Mouse (Mus musculus): Measurements from ENCODE around the gene Sertad1. TPM values are rescaled to one million over a fixed set of nuclear protein-coding genes. Genes with fewer than 3 reads are reported as not detected.

Sertad1 gene
- polyA plus RNA-seq, 1 experiment from 2014 or later = 35.6 TPM

DNA sequence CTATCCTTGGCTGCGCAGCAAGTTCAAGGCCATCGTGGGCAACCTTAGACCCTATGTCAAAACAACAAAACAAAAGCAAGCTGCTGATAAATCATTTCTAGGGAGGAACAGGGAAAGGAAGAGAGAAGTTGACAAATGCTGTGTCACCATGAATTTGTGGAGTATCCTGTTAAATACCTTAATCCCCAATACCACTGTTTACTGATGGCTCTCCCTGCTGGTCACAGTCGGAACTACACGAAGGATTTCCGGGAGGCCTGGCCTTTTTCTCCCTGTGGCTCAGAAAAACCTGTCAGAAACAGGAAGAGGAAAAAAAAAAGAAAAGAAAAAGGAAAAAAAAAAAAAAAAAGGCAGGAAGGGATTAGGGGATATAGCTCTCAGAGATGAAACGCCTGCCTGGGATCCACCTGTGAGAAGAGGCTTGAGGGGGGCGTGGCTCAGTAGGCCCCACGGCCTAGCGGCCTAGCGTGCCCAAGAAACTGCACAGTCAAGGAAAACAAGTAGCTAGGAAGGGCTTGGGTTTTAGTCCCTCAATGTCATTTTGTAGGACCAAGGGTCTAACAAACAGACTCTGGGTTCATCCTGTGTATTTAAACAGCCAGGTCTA, 37.4 kb upstream of the Sertad1 start:
- Histone ChIP-seq H3K27ac (ENCODE audit: low read depth, low read length) (no peak overlapping the region), H3K9me3 (ENCODE audit: control insufficient read depth, low read length) (no peaks in the 10 kb centered on the region), H3K36me3 (ENCODE audit: control insufficient read depth, insufficient read depth, low read length) (no peaks in the 10 kb centered on the region), H3K4me3 (ENCODE audit: low read length) (no peak overlapping the region), H3K27me3 (ENCODE audit: control insufficient read depth, insufficient read depth, low read length) (peaks cover 13% of the 10 kb centered on the region), H3K4me2 (replicated peaks; ENCODE audit: low read depth, low read length) (no peak overlapping the region), H3K9ac (ENCODE audit: low read depth, low read length) (no peak overlapping the region), H3K4me1 (ENCODE audit: control insufficient read depth, insufficient read depth, low read length) (0 out of 2 replicates have a peak, but pooled peaks cover 6% of the 10 kb centered on the region)
- 63% methylated on average over 10 of the region's 10 CpGs for WGBS
- no peak for ATAC-seq (ENCODE audit: low FRiP score, low TSS enrichment)

DNA sequence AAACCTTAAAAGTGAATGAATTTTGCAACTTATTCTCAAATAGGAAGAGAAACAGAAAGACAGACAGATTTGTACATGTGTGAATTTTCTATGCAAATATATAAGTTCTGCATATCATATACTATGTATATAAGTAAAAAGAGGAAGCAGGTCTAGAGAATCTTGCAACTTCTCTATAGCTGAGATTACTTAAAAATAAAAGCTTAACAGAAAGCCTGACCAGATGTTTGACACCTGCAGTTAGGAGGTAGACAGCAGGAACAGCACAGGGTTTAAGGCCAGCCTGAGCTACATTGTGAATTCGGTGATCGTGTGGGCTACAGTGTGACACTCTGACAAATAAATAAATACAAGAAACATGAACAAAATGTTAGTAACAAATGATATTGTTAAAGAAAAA, 35.4 kb upstream of the Sertad1 start:
- Histone ChIP-seq H3K9me3 (ENCODE audit: control insufficient read depth, low read length) (no peaks in the 10 kb centered on the region), H3K4me3 (ENCODE audit: low read length) (no peak overlapping the region), H3K4me1 (ENCODE audit: control insufficient read depth, insufficient read depth, low read length) (0 out of 2 replicates have a peak, but pooled peaks cover 5% of the 10 kb centered on the region), H3K36me3 (ENCODE audit: control insufficient read depth, insufficient read depth, low read length) (no peaks in the 10 kb centered on the region), H3K27me3 (ENCODE audit: control insufficient read depth, insufficient read depth, low read length) (peaks cover 8% of the 10 kb centered on the region), H3K27ac (ENCODE audit: low read depth, low read length) (no peak overlapping the region), H3K9ac (ENCODE audit: low read depth, low read length) (no peak overlapping the region), H3K4me2 (replicated peaks; ENCODE audit: low read depth, low read length) (no peak overlapping the region)
- 95% methylated on average over 2 of the region's 2 CpGs for WGBS
- ATAC-seq (ENCODE audit: low FRiP score, low TSS enrichment) = no peak

DNA sequence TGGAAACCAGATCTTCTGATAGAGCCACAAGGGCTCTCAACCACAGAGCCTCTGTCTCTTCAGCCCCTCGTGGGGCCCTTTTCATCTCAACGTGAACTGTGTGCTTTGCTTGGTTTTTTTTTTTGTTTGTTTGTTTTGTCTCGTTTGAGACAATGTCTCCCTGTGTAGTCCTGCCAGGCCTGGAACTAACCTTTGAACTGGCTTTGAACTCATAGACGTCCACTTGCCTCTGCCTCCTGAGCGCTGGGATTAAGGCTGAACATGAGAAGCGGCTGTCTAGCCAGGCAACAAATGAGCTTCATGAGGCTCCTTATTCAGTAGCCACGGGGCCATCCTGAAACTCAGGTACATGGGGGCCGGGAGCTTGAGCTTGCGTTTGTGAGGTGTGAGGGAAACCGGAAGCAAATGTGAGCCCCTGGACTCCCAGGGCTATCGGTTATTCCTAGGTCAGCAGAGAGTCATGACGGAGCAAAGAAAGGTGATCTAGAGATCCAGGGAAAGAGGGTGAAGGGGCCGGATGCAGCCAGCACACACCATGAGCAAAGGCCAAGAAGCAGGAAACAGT, 34.4 kb upstream of the Sertad1 start:
- Histone ChIP-seq H3K4me1 (ENCODE audit: control insufficient read depth, insufficient read depth, low read length) (0 out of 2 replicates have a peak, but pooled peaks cover 3% of the 10 kb centered on the region), H3K4me2 (replicated peaks; ENCODE audit: low read depth, low read length) (no peak overlapping the region), H3K9ac (ENCODE audit: low read depth, low read length) (no peak overlapping the region), H3K27me3 (ENCODE audit: control insufficient read depth, insufficient read depth, low read length) (no peaks in the 10 kb centered on the region), H3K27ac (ENCODE audit: low read depth, low read length) (no peak overlapping the region), H3K9me3 (ENCODE audit: control insufficient read depth, low read length) (no peaks in the 10 kb centered on the region), H3K4me3 (ENCODE audit: low read length) (no peak overlapping the region), H3K36me3 (ENCODE audit: control insufficient read depth, insufficient read depth, low read length) (no peaks in the 10 kb centered on the region)
- ATAC-seq (ENCODE audit: low FRiP score, low TSS enrichment) = no peak
- 54% methylated on average over 13 of the region's 13 CpGs for WGBS

DNA sequence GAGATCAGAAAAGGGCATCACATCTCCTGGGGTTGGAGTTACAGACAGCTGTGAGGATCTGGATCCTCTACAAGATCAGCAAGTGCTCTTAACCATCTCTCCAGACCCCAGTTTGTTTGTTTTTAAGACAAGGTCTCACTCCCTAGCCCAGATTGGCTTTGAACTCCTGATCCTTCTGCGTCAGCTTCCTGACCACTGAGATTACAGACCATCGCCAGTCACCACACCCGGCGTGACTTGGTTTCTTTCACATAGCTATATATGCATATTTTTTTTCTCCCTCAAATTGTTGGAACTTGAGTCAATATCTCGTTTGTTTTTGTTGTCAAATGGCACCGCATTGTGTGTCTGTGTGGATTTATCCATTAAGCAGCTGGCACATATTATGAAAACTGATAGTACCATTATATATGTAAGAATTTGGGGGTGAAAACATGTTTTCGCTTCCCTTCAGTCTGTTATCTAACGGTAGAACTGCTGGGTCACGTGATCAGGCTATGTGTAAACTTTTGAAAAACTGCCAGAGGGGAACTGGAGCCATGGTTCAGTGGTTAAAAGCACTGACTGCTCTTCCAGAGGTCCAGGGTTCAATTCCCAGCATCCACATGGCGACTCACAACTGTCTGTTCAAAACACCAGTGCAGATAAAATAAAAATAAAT, 32.1 kb upstream of the Sertad1 start:
- H3K27me3 ChIP-seq (ENCODE audit: control insufficient read depth, insufficient read depth, low read length) = no peaks in the 10 kb centered on the region
- H3K27ac ChIP-seq (ENCODE audit: low read depth, low read length) = no peak overlapping the region
- no peaks in the 10 kb centered on the region for H3K36me3 ChIP-seq (ENCODE audit: control insufficient read depth, insufficient read depth, low read length)
- H3K4me3 ChIP-seq (ENCODE audit: low read length) = no peak overlapping the region
- H3K9ac ChIP-seq (ENCODE audit: low read depth, low read length) = no peak overlapping the region
- WGBS = 64% methylated on average over 10 of the region's 10 CpGs
- no peak overlapping the region for H3K4me2 ChIP-seq (replicated peaks; ENCODE audit: low read depth, low read length)
- H3K9me3 ChIP-seq (ENCODE audit: control insufficient read depth, low read length) = no peaks in the 10 kb centered on the region
- H3K4me1 ChIP-seq (ENCODE audit: control insufficient read depth, insufficient read depth, low read length) = no peaks in the 10 kb centered on the region
- ATAC-seq (ENCODE audit: low FRiP score, low TSS enrichment) = no peak

DNA sequence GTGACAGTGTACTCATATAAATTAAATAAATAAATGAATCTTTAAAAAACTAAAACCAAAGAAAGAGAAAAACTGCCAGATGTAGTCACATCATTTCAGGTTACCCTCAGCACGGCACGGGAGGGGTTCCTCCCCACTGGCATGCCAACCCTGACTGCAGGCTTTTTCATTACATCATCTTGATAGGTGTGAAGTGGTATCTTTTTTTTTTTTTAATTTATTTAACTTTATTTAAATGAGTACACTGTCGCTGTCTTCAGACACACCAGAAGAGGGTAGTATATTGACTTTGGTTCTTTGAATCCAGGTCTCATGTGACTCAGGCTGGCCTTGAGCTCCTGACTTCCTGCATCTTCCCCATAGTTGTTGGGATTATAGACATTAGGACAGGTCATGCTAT, 31.4 kb upstream of the Sertad1 start:
- ATAC-seq (ENCODE audit: low FRiP score, low TSS enrichment) = no peak
- WGBS = 91% methylated on average over 3 of the region's 3 CpGs

DNA sequence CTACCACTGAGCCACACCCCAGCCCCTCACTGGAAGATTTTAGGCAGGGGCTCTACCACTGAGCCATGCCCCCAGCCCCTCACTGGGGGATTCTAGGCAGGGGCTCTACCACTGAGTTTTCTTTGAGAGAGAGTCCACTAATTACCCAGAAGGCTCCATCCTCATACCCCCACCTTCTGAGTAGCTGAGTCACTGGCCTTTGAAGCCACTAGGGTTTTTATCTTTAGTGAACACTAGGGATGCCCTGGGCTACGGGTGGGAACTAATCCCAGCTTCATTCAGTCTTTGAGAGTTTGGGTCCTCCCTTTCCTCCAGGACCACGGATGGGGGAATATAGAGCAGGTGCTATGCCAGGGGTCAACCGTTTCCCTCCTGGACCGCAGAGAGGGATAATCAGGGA, 28.1 kb upstream of the Sertad1 start:
- WGBS = 88% methylated on average over 4 of the region's 4 CpGs
- Histone ChIP-seq H3K27me3 (ENCODE audit: control insufficient read depth, insufficient read depth, low read length) (no peaks in the 10 kb centered on the region), H3K9me3 (ENCODE audit: control insufficient read depth, low read length) (no peaks in the 10 kb centered on the region), H3K4me2 (replicated peaks; ENCODE audit: low read depth, low read length) (no peak overlapping the region), H3K36me3 (ENCODE audit: control insufficient read depth, insufficient read depth, low read length) (no peaks in the 10 kb centered on the region), H3K4me1 (ENCODE audit: control insufficient read depth, insufficient read depth, low read length) (no peaks in the 10 kb centered on the region), H3K9ac (ENCODE audit: low read depth, low read length) (no peak overlapping the region), H3K4me3 (ENCODE audit: low read length) (no peak overlapping the region), H3K27ac (ENCODE audit: low read depth, low read length) (no peak overlapping the region)
- no peak for ATAC-seq (ENCODE audit: low FRiP score, low TSS enrichment)

More for the DNA sequence above, 31.4 kb upstream of the Sertad1 start:
- Histone ChIP-seq H3K4me1 (ENCODE audit: control insufficient read depth, insufficient read depth, low read length) (no peaks in the 10 kb centered on the region), H3K4me3 (ENCODE audit: low read length) (no peak overlapping the region), H3K9ac (ENCODE audit: low read depth, low read length) (no peak overlapping the region), H3K9me3 (ENCODE audit: control insufficient read depth, low read length) (no peaks in the 10 kb centered on the region), H3K4me2 (replicated peaks; ENCODE audit: low read depth, low read length) (no peak overlapping the region), H3K27me3 (ENCODE audit: control insufficient read depth, insufficient read depth, low read length) (no peaks in the 10 kb centered on the region), H3K27ac (ENCODE audit: low read depth, low read length) (no peak overlapping the region), H3K36me3 (ENCODE audit: control insufficient read depth, insufficient read depth, low read length) (no peaks in the 10 kb centered on the region)

DNA sequence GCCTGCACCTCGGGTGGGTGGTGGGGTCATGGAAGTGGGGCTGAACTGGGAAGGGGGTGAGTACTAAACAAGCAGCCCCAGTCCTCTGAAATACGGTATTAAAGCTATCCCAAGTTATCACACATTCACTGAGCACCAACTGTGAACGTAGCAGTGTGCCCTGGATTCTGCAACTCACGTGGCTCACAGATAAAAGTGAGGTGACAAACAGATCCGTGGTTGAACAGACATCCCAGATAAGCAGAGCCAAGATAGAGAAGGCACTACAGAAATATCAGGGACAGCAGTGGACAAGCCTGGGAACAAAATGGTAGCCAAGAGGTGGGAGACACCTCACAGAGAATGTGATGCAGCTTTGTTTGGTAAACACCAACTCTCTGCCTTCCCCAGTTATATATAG, 27.1 kb upstream of the Sertad1 start:
- no peak overlapping the region for H3K4me2 ChIP-seq (replicated peaks; ENCODE audit: low read depth, low read length)
- no peak overlapping the region for H3K9ac ChIP-seq (ENCODE audit: low read depth, low read length)
- no peak overlapping the region for H3K27ac ChIP-seq (ENCODE audit: low read depth, low read length)
- H3K4me1 ChIP-seq (ENCODE audit: control insufficient read depth, insufficient read depth, low read length) = no peaks in the 10 kb centered on the region
- H3K4me3 ChIP-seq (ENCODE audit: low read length) = no peak overlapping the region
- no peaks in the 10 kb centered on the region for H3K27me3 ChIP-seq (ENCODE audit: control insufficient read depth, insufficient read depth, low read length)
- no peaks in the 10 kb centered on the region for H3K36me3 ChIP-seq (ENCODE audit: control insufficient read depth, insufficient read depth, low read length)
- no peaks in the 10 kb centered on the region for H3K9me3 ChIP-seq (ENCODE audit: control insufficient read depth, low read length)
- WGBS = 88% methylated on average over 5 of the region's 5 CpGs
- ATAC-seq (ENCODE audit: low FRiP score, low TSS enrichment) = no peak

DNA sequence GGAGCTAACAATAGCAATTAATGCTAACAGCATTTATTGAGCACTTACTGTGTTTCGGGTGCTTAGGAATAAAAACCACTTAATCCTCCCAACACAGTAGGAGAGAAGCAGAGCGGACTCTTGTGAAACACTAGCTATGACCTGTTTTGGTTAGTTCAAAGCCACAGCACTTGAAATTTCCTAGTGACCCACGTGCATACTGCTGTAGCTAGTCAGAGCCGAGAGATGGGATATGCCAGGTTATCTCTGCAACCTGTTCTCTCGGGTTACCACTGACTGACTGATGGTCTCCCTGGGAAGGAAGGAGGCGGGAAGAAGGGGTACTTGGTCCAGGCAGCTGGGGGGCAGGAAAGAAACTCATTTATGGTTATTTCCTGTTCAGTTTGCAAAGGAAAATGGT, 26.2 kb upstream of the Sertad1 start:
- Histone ChIP-seq H3K27ac (ENCODE audit: low read depth, low read length) (no peak overlapping the region), H3K4me2 (replicated peaks; ENCODE audit: low read depth, low read length) (no peak overlapping the region), H3K4me3 (ENCODE audit: low read length) (no peak overlapping the region), H3K9ac (ENCODE audit: low read depth, low read length) (no peak overlapping the region), H3K36me3 (ENCODE audit: control insufficient read depth, insufficient read depth, low read length) (no peaks in the 10 kb centered on the region), H3K4me1 (ENCODE audit: control insufficient read depth, insufficient read depth, low read length) (no peaks in the 10 kb centered on the region), H3K27me3 (ENCODE audit: control insufficient read depth, insufficient read depth, low read length) (no peaks in the 10 kb centered on the region), H3K9me3 (ENCODE audit: control insufficient read depth, low read length) (no peaks in the 10 kb centered on the region)
- 76% methylated on average over 6 of the region's 6 CpGs for WGBS
- ATAC-seq (ENCODE audit: low FRiP score, low TSS enrichment) = no peak

DNA sequence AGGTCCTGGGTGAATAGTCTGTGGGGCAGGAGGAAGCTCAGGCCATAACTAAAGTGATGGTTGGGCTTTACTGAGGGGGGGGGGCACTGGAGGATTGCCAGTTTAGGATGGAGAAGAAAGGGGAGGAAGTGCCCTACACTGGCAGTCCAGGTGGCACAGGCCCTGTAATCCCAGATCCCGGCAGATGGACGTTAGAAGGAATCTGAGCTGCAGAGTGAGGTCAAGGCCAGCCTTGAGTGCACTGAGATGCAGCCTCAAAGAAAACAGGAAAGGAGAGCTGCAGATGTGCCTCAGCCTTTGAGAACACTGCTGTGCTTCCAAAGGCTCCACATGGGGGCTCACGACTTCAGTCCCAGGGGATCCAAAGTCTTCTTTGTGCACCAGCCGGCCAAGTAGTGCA, 19.1 kb upstream of the Sertad1 start:
- Histone ChIP-seq H3K36me3 (ENCODE audit: control insufficient read depth, insufficient read depth, low read length) (no peaks in the 10 kb centered on the region), H3K27me3 (ENCODE audit: control insufficient read depth, insufficient read depth, low read length) (no peaks in the 10 kb centered on the region), H3K4me3 (ENCODE audit: low read length) (no peak overlapping the region), H3K4me2 (replicated peaks; ENCODE audit: low read depth, low read length) (no peak overlapping the region), H3K27ac (ENCODE audit: low read depth, low read length) (no peak overlapping the region), H3K9ac (ENCODE audit: low read depth, low read length) (no peak overlapping the region), H3K9me3 (ENCODE audit: control insufficient read depth, low read length) (no peaks in the 10 kb centered on the region), H3K4me1 (ENCODE audit: control insufficient read depth, insufficient read depth, low read length) (peaks cover 9% of the 10 kb centered on the region; the same call in 1 of the 2 replicates)
- ATAC-seq (ENCODE audit: low FRiP score, low TSS enrichment) = peak; percentile 37
- WGBS = 22% methylated on average over 4 of the region's 4 CpGs

All from kidney, embryonic 14.5 days (tissue).